ENCODE assay signal across 8 mouse cellular contexts in the genomic region with DNA sequence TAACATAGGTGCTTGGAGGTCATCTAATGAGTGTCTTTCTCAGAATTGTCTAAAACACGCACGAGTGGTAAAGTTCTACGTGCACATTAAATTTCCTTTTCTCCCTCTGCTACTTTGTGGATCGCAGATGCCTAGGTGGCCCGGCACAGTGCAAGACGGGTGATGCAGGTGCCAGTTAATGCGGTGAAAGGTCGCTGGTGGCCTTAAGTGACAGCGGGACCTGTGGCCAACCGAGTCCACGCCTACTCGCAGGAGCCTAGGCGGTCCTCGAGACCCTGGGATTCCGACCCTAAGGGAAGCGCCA. TPM values are rescaled to one million over a fixed set of nuclear protein-coding genes. Genes with fewer than 3 reads are reported as not detected.
DNase-seq lines count a peak whose midpoint lies in the region; ATAC-seq and TF ChIP-seq lines count a peak whose summit lies in the region.

No protein-coding gene starts in this region.

- DNase-seq in heart, adult 18-20 months, result no peak
- no peak for DNase-seq in ovary, postnatal 10 days (ENCODE audit: low spot score)
- DNase-seq in MN1 (ENCODE audit: low spot score), result no peak

- TF ChIP-seq POLR2A in ES-Bruce4 (IDR thresholded peaks at IDR 0.05; ENCODE audit: insufficient read depth, low read length), result no peak

- peak overlapping the region; percentile 74 for H3K4me3 ChIP-seq in heart, embryonic 12.5 days
- H3K4me3 ChIP-seq in ES-Bruce4 (ENCODE audit: low read depth, low read length), result peak overlapping the region; percentile 96

- H3K4me2 ChIP-seq in heart, embryonic 12.5 days, result peak overlapping the region; percentile 80

- H3K36me3 ChIP-seq in heart, embryonic 12.5 days, result peaks cover 21% of the 10 kb centered on the region
- H3K36me3 ChIP-seq in ES-Bruce4 (ENCODE audit: control insufficient read depth, insufficient read depth, low read length, poor library complexity, severe bottlenecking), result no peaks in the 10 kb centered on the region

- H3K9me3 ChIP-seq in heart, embryonic 12.5 days (replicated peaks), result peaks cover 5% of the 10 kb centered on the region; the same call in 1 of the 2 replicates
- H3K9me3 ChIP-seq in ES-Bruce4 (replicated peaks; ENCODE audit: control insufficient read depth, insufficient read depth, low read length, poor library complexity, severe bottlenecking), result no peaks in the 10 kb centered on the region

- WGBS in heart, embryonic 12.5 days, result 7% methylated on average over 16 of the region's 16 CpGs

- H3K27me3 ChIP-seq in heart, embryonic 12.5 days (replicated peaks), result no peaks in the 10 kb centered on the region
- no peaks in the 10 kb centered on the region for H3K27me3 ChIP-seq in ES-Bruce4 (ENCODE audit: control insufficient read depth, insufficient read depth, low read length, poor library complexity, severe bottlenecking)

- no peak for ATAC-seq in heart, embryonic 12.5 days (ENCODE audit: insufficient number of reproducible peaks, low FRiP score)
- peak; percentile 33; the same call in 1 of the 2 replicates for ATAC-seq in granulocyte monocyte progenitor cell, adult 5-6 weeks (replicated peaks; ENCODE audit: poor library complexity, severe bottlenecking)
- ATAC-seq in megakaryocyte-erythroid progenitor cell, adult 5-6 weeks (replicated peaks; ENCODE audit: low FRiP score, low TSS enrichment, poor library complexity, severe bottlenecking), result peak; percentile 28
- ATAC-seq in monocyte, adult 5-6 weeks (replicated peaks; ENCODE audit: insufficient number of reproducible peaks, low FRiP score, low TSS enrichment, poor library complexity, severe bottlenecking), result no peak

- no peak for TF ChIP-seq CTCF in ES-Bruce4 (IDR thresholded peaks at IDR 0.05; ENCODE audit: low read depth, low read length)

- H3K27ac ChIP-seq in heart, embryonic 12.5 days (ENCODE audit: poor library complexity, severe bottlenecking), result peak overlapping the region; percentile 91
- H3K27ac ChIP-seq in ES-Bruce4 (ENCODE audit: insufficient read depth, low read length), result peak overlapping the region; percentile 46

- peak overlapping the region; percentile 80 for H3K9ac ChIP-seq in heart, embryonic 12.5 days
- peak overlapping the region; percentile 87 for H3K9ac ChIP-seq in ES-Bruce4 (ENCODE audit: low read depth, poor library complexity, severe bottlenecking)

- no peak for TF ChIP-seq EP300 in ES-Bruce4 (IDR thresholded peaks at IDR 0.05; ENCODE audit: insufficient read depth, low read depth, low read length)

- H3K4me1 ChIP-seq in heart, embryonic 12.5 days (replicated peaks), result peaks cover 12% of the 10 kb centered on the region; the same call in 1 of the 2 replicates
- H3K4me1 ChIP-seq in ES-Bruce4 (ENCODE audit: control insufficient read depth, insufficient read depth, low read length), result no peaks in the 10 kb centered on the region

RNA-seq across cellular contexts. Expression of a gene that starts 0.5 kb away (rescaled TPM):
- polyA plus RNA-seq in heart, embryonic 12.5 days (2016; fragmentation: Nextera tagmentation; extraction: Ambion mirVana), result 0.14 TPM in 1 of 2 replicates, not detected in the other
- 1 to 10 TPM in 1 of 2 experiments, under 1 TPM in 1; 0.54 to 2.7 TPM for total RNA-seq in heart, adult 18-20 months (2021)
- polyA plus RNA-seq in ES-Bruce4 (2011; ENCODE audit: insufficient read depth, insufficient read length, low read depth, missing spikeins), result not detected in 2 replicates
- 5.1 TPM in 1 of 2 replicates, not detected in the other for total RNA-seq in granulocyte monocyte progenitor cell, adult 5-6 weeks (2014; fragmentation: Nextera tagmentation)
- total RNA-seq in granulocyte monocyte progenitor cell, adult 5-6 weeks (2017), result 0.77 and 2.3 TPM in 2 replicates
- total RNA-seq in megakaryocyte-erythroid progenitor cell, adult 5-6 weeks (2014; fragmentation: Nextera tagmentation), result 2.0 TPM in 1 of 2 replicates, not detected in the other
- 0.42 TPM in 1 of 2 replicates, not detected in the other for total RNA-seq in megakaryocyte-erythroid progenitor cell, adult 5-6 weeks (2017)
- total RNA-seq in monocyte, adult 5-6 weeks (2017), result 0.78 to 5.3 TPM (median 1.9 TPM) in 3 replicates

RNA-seq across cellular contexts. Expression of a gene that starts 1.0 kb away (rescaled TPM):
- polyA plus RNA-seq in heart, embryonic 12.5 days (2016; fragmentation: Nextera tagmentation; extraction: Ambion mirVana), result 71.5 and 73.9 TPM in 2 replicates
- 10 to 100 TPM; 66.4 to 72.1 TPM for total RNA-seq in heart, adult 18-20 months (2021)
- 38.7 and 40.4 TPM in 2 replicates for polyA plus RNA-seq in ES-Bruce4 (2011; ENCODE audit: insufficient read depth, insufficient read length, low read depth, missing spikeins)
- total RNA-seq in granulocyte monocyte progenitor cell, adult 5-6 weeks (2014; fragmentation: Nextera tagmentation), result 22.6 and 37.1 TPM in 2 replicates
- 27.1 and 30.7 TPM in 2 replicates for total RNA-seq in granulocyte monocyte progenitor cell, adult 5-6 weeks (2017)
- total RNA-seq in megakaryocyte-erythroid progenitor cell, adult 5-6 weeks (2014; fragmentation: Nextera tagmentation), result 43.2 and 45.4 TPM in 2 replicates
- 26.4 and 38.6 TPM in 2 replicates for total RNA-seq in megakaryocyte-erythroid progenitor cell, adult 5-6 weeks (2017)
- 4.8 to 9.6 TPM (median 5.8 TPM) in 3 replicates for total RNA-seq in monocyte, adult 5-6 weeks (2017)

RNA-seq across cellular contexts. Expression of a gene that starts 12.2 kb away (rescaled TPM):
- 20.9 and 21.2 TPM in 2 replicates for polyA plus RNA-seq in heart, embryonic 12.5 days (2016; fragmentation: Nextera tagmentation; extraction: Ambion mirVana)
- total RNA-seq in heart, adult 18-20 months (2021), result 10 to 100 TPM; 13.9 to 15.2 TPM
- polyA plus RNA-seq in ES-Bruce4 (2011; ENCODE audit: insufficient read depth, insufficient read length, low read depth, missing spikeins), result 8.6 and 10.0 TPM in 2 replicates
- total RNA-seq in granulocyte monocyte progenitor cell, adult 5-6 weeks (2014; fragmentation: Nextera tagmentation), result 31.2 and 31.3 TPM in 2 replicates
- 9.7 and 11.2 TPM in 2 replicates for total RNA-seq in granulocyte monocyte progenitor cell, adult 5-6 weeks (2017)
- 15.2 and 24.6 TPM in 2 replicates for total RNA-seq in megakaryocyte-erythroid progenitor cell, adult 5-6 weeks (2014; fragmentation: Nextera tagmentation)
- total RNA-seq in megakaryocyte-erythroid progenitor cell, adult 5-6 weeks (2017), result 7.0 and 13.2 TPM in 2 replicates
- 8.8 to 22.5 TPM (median 11.5 TPM) in 3 replicates for total RNA-seq in monocyte, adult 5-6 weeks (2017)

RNA-seq across cellular contexts. Expression of a gene that starts 21.9 kb away (rescaled TPM):
- polyA plus RNA-seq in heart, embryonic 12.5 days (2016; fragmentation: Nextera tagmentation; extraction: Ambion mirVana), result 35.2 and 35.9 TPM in 2 replicates
- total RNA-seq in heart, adult 18-20 months (2021), result 10 to 100 TPM in 1 of 2 experiments, 1 to 10 TPM in 1; 9.2 to 10.0 TPM
- 13.5 and 17.6 TPM in 2 replicates for polyA plus RNA-seq in ES-Bruce4 (2011; ENCODE audit: insufficient read depth, insufficient read length, low read depth, missing spikeins)
- total RNA-seq in granulocyte monocyte progenitor cell, adult 5-6 weeks (2014; fragmentation: Nextera tagmentation), result 8.5 and 10.2 TPM in 2 replicates
- 5.9 and 7.2 TPM in 2 replicates for total RNA-seq in granulocyte monocyte progenitor cell, adult 5-6 weeks (2017)
- total RNA-seq in megakaryocyte-erythroid progenitor cell, adult 5-6 weeks (2014; fragmentation: Nextera tagmentation), result 18.8 and 20.9 TPM in 2 replicates
- 7.7 and 9.3 TPM in 2 replicates for total RNA-seq in megakaryocyte-erythroid progenitor cell, adult 5-6 weeks (2017)
- 2.1 to 2.6 TPM (median 2.1 TPM) in 3 replicates for total RNA-seq in monocyte, adult 5-6 weeks (2017)

RNA-seq across cellular contexts. Expression of a gene that starts 34.7 kb away (rescaled TPM):
- polyA plus RNA-seq in heart, embryonic 12.5 days (2016; fragmentation: Nextera tagmentation; extraction: Ambion mirVana), result 0.22 TPM in 2 replicates
- not detected for total RNA-seq in heart, adult 18-20 months (2021)
- 2.9 and 3.5 TPM in 2 replicates for polyA plus RNA-seq in ES-Bruce4 (2011; ENCODE audit: insufficient read depth, insufficient read length, low read depth, missing spikeins)
- 0.28 and 1.1 TPM in 2 replicates for total RNA-seq in granulocyte monocyte progenitor cell, adult 5-6 weeks (2014; fragmentation: Nextera tagmentation)
- not detected in 2 replicates for total RNA-seq in granulocyte monocyte progenitor cell, adult 5-6 weeks (2017)
- 1.5 and 2.1 TPM in 2 replicates for total RNA-seq in megakaryocyte-erythroid progenitor cell, adult 5-6 weeks (2014; fragmentation: Nextera tagmentation)
- not detected in 2 replicates for total RNA-seq in megakaryocyte-erythroid progenitor cell, adult 5-6 weeks (2017)
- 1.3 TPM in 1 of 3 replicates, not detected in the others for total RNA-seq in monocyte, adult 5-6 weeks (2017)

Comparison
In these comparisons a context has a peak if more than half of its experiments do, and no peak if none do; other contexts are left out.
1. ATAC-seq: peak in granulocyte monocyte progenitor cell, adult 5-6 weeks (single experiment) and megakaryocyte-erythroid progenitor cell, adult 5-6 weeks (single experiment); none in heart, embryonic 12.5 days (single experiment) and monocyte, adult 5-6 weeks (single experiment).